Mouse (Mus musculus) layer of hippocampus, adult 2 months (tissue): ENCODE data around the gene Ppp1r12a. TPM values are rescaled to one million over a fixed set of nuclear protein-coding genes. Genes with fewer than 3 reads are reported as not detected.
A peak's percentile ranks its signal among the peaks of the same experiment; 100 is the strongest.

Experiments
- DNase-seq, 2 experiments: peaks; one replicate each; pipeline ENCODE4 v3.0.0; 2022; ENCODE audit warnings: low spot score in 2 of 2
- H3K27ac ChIP-seq: fragments of 200-600 bp; 2 replicates; pipeline ENCODE4 v1.8.1; 2022
- H3K4me3 ChIP-seq: fragments of 200-600 bp; 2 replicates; pipeline ENCODE4 v1.8.1; 2022; ENCODE audit warnings: mild to moderate bottlenecking
- CTCF ChIP-seq: fragments of 200-600 bp; conservative IDR thresholded peaks from 2 replicates; pipeline ENCODE4 v1.8.1; 2022; ENCODE audit warnings: antibody characterized with exemption, mild to moderate bottlenecking, moderate library complexity
- total RNA-seq, 2 experiments: library from RNA; stranded (reverse); gene quantifications; 2 replicates each; pipeline ENCODE4 v1.2.3; 2021

Gene Ppp1r12a
- total RNA-seq, 2 experiments from 2014 or later: 128 to 133 TPM

- no peak overlapping the region; the same call in 1 of the 2 replicates for H3K27ac ChIP-seq
- no peak for TF ChIP-seq CTCF
- no peak overlapping the region for H3K4me3 ChIP-seq
- DNase-seq: no peak
These were observed 30.3 kb downstream of the Ppp1r12a start for GRCm38 (mm10) chr10:108192306-108192705.

- H3K27ac ChIP-seq: no peak overlapping the region
- no peak for TF ChIP-seq CTCF
These were observed 34.1 kb downstream of the Ppp1r12a start for GRCm38 (mm10) chr10:108196124-108196523.

GRCm38 (mm10) chr10:108197498-108197897 is 35.5 kb downstream of the Ppp1r12a start:
- no peak for DNase-seq
- Histone ChIP-seq H3K27ac (no peak overlapping the region), H3K4me3 (no peak overlapping the region)
- no peak for TF ChIP-seq CTCF

More at GRCm38 (mm10) chr10:108196124-108196523, 34.1 kb downstream of the Ppp1r12a start:
- DNase-seq: no peak
- H3K4me3 ChIP-seq: no peak overlapping the region

GRCm38 (mm10) chr10:108198945-108199344 is 37.0 kb downstream of the Ppp1r12a start:
- no peak overlapping the region for H3K4me3 ChIP-seq
- H3K27ac ChIP-seq: no peak overlapping the region
- no peak for TF ChIP-seq CTCF
- DNase-seq: no peak

- no peak for TF ChIP-seq CTCF
- Histone ChIP-seq H3K4me3 (no peak overlapping the region), H3K27ac (no peak overlapping the region)
- no peak for DNase-seq
These were observed 40.1 kb downstream of the Ppp1r12a start for GRCm38 (mm10) chr10:108202126-108202525.

GRCm38 (mm10) chr10:108203440-108203839 is 41.4 kb downstream of the Ppp1r12a start:
- no peak for TF ChIP-seq CTCF
- Histone ChIP-seq H3K4me3 (no peak overlapping the region), H3K27ac (no peak overlapping the region)
- DNase-seq: no peak

GRCm38 (mm10) chr10:108209396-108209795 is 47.4 kb downstream of the Ppp1r12a start:
- no peak for DNase-seq
- no peak for TF ChIP-seq CTCF
- Histone ChIP-seq H3K27ac (no peak overlapping the region), H3K4me3 (no peak overlapping the region)

GRCm38 (mm10) chr10:108224413-108224812 is 62.4 kb downstream of the Ppp1r12a start:
- no peak for TF ChIP-seq CTCF
- DNase-seq: no peak

GRCm38 (mm10) chr10:108237049-108237448 is 75.1 kb downstream of the Ppp1r12a start:
- H3K27ac ChIP-seq: no peak overlapping the region
- no peak for TF ChIP-seq CTCF
- no peak overlapping the region for H3K4me3 ChIP-seq
- DNase-seq: no peak

More at GRCm38 (mm10) chr10:108224413-108224812, 62.4 kb downstream of the Ppp1r12a start:
- Histone ChIP-seq H3K27ac (no peak overlapping the region), H3K4me3 (no peak overlapping the region)

- TF ChIP-seq CTCF: no peak
- DNase-seq: no peak
- H3K4me3 ChIP-seq: no peak overlapping the region
- H3K27ac ChIP-seq: no peak overlapping the region
These were observed 77.1 kb downstream of the Ppp1r12a start for GRCm38 (mm10) chr10:108239061-108239460.

- no peak for TF ChIP-seq CTCF
- no peak overlapping the region for H3K27ac ChIP-seq
- no peak overlapping the region for H3K4me3 ChIP-seq
These were observed 88.7 kb downstream of the Ppp1r12a start for GRCm38 (mm10) chr10:108250710-108251109.

GRCm38 (mm10) chr10:108251181-108251580 is 89.2 kb downstream of the Ppp1r12a start:
- DNase-seq: no peak
- Histone ChIP-seq H3K4me3 (no peak overlapping the region), H3K27ac (no peak overlapping the region)
- no peak for TF ChIP-seq CTCF

More at GRCm38 (mm10) chr10:108250710-108251109, 88.7 kb downstream of the Ppp1r12a start:
- DNase-seq: no peak

- no peak for TF ChIP-seq CTCF
- DNase-seq: no peak
- H3K4me3 ChIP-seq: no peak overlapping the region
- H3K27ac ChIP-seq: no peak overlapping the region
These were observed 93.9 kb downstream of the Ppp1r12a start for GRCm38 (mm10) chr10:108255812-108256376.

- H3K27ac ChIP-seq: peak overlapping the region; percentile 56; the same call in 1 of the 2 replicates
- DNase-seq: peak in 1 of 2 experiments; percentile 42
- no peak overlapping the region for H3K4me3 ChIP-seq
- TF ChIP-seq CTCF: no peak
These were observed 98.9 kb downstream of the Ppp1r12a start for GRCm38 (mm10) chr10:108260931-108261330.
